Mouse (Mus musculus): ENCODE data around the gene Mfap2. TPM values are rescaled to one million over a fixed set of nuclear protein-coding genes. Genes with fewer than 3 reads are reported as not detected.
A peak's percentile ranks its signal among the peaks of the same experiment; 100 is the strongest.

Gene Mfap2
- polyA plus RNA-seq, 1 experiment from 2014 or later: 246 TPM

- H3K4me1 ChIP-seq (replicated peaks): peaks cover 13% of the 10 kb centered on the region
- H3K9ac ChIP-seq: no peak overlapping the region
- ATAC-seq (ENCODE audit: insufficient number of reproducible peaks, low FRiP score): no peak
- H3K36me3 ChIP-seq: peaks cover 64% of the 10 kb centered on the region
- no peaks in the 10 kb centered on the region for H3K27me3 ChIP-seq (replicated peaks)
- H3K27ac ChIP-seq (ENCODE audit: poor library complexity, severe bottlenecking): no peak overlapping the region
- no peak overlapping the region for H3K4me3 ChIP-seq
- no peak overlapping the region for H3K4me2 ChIP-seq
- 86% methylated on average over 18 of the region's 18 CpGs for WGBS
- H3K9me3 ChIP-seq (replicated peaks): no peaks in the 10 kb centered on the region
Observed at GRCm38 (mm10) chr4:141030541-141031206, 20.5 kb downstream of the Mfap2 start.

DNA sequence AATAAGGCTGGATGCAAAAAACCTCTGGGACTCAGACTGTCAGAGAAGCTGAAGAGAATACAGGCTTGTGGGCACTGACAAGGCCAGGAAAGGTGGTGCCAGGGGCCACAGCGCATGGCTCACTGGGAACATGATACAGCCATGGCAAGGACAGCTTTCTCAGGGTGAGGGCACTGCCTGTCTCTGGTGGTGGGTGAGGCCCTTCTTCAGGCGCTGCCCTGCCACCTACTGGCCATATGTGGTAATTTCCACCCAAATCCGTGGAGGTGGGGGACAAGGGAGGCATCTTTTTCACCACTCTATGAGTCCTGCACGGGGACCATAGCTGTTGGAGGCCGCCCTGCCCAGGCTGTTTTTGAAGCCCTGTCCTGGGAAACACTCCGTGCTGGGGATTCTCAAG lies 21.5 kb downstream of the Mfap2 start:
- Histone ChIP-seq H3K4me2 (no peak overlapping the region), H3K4me1 (replicated peaks) (peaks cover 11% of the 10 kb centered on the region; the same call in 1 of the 2 replicates), H3K4me3 (no peak overlapping the region), H3K36me3 (peaks cover 68% of the 10 kb centered on the region), H3K27ac (ENCODE audit: poor library complexity, severe bottlenecking) (no peak overlapping the region), H3K27me3 (replicated peaks) (no peaks in the 10 kb centered on the region), H3K9ac (no peak overlapping the region), H3K9me3 (replicated peaks) (no peaks in the 10 kb centered on the region)
- 13% methylated on average over 6 of the region's 6 CpGs for WGBS
- no peak for ATAC-seq (ENCODE audit: insufficient number of reproducible peaks, low FRiP score)

GRCm38 (mm10) chr4:141033606-141034549 lies 23.7 kb downstream of the Mfap2 start:
- Histone ChIP-seq H3K9ac (0 out of 2 replicates have a peak overlapping the region, but pooled peaks have one; percentile 2), H3K36me3 (peaks cover 77% of the 10 kb centered on the region), H3K27ac (ENCODE audit: poor library complexity, severe bottlenecking) (no peak overlapping the region), H3K4me3 (no peak overlapping the region), H3K4me2 (no peak overlapping the region), H3K4me1 (replicated peaks) (peaks cover 11% of the 10 kb centered on the region; the same call in 1 of the 2 replicates), H3K27me3 (replicated peaks) (no peaks in the 10 kb centered on the region), H3K9me3 (replicated peaks) (no peaks in the 10 kb centered on the region)
- 82% methylated on average over 27 of the region's 27 CpGs for WGBS
- ATAC-seq (ENCODE audit: insufficient number of reproducible peaks, low FRiP score): no peak

- whole genome bisulfite sequencing: 53% methylated on average over 12 of the region's 12 CpGs
- H3K9ac ChIP-seq: no peak overlapping the region
- ATAC-seq (ENCODE audit: insufficient number of reproducible peaks, low FRiP score): 0 out of 2 replicates have a peak, but pooled peaks have one; percentile 22
- no peak overlapping the region for H3K4me2 ChIP-seq
- peaks cover 58% of the 10 kb centered on the region for H3K36me3 ChIP-seq
- H3K27ac ChIP-seq (ENCODE audit: poor library complexity, severe bottlenecking): no peak overlapping the region
- H3K9me3 ChIP-seq (replicated peaks): no peaks in the 10 kb centered on the region
- H3K4me3 ChIP-seq: no peak overlapping the region
- H3K4me1 ChIP-seq (replicated peaks): peaks cover 4% of the 10 kb centered on the region; the same call in 1 of the 2 replicates
- H3K27me3 ChIP-seq (replicated peaks): no peaks in the 10 kb centered on the region
Observed at GRCm38 (mm10) chr4:141041117-141041516, 30.9 kb downstream of the Mfap2 start.

DNA sequence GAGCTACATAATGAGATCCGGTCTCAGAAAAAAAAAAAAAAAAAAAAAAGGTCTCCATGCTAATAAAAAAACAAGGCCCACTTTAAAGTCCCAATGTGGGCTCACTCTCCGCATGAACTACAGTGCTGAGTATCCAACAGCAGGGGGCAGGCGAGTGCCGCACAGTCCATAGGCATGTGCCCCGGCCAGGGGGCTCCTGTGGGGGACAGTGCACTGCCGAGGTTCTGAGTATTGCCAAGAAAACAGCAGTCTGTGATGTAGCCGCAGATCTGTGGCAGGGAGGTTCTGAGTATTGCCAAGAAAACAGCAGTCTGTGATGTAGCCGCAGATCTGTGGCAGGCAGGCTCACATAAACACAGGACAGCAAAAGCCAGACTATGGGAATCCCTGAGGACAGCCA lies 34.6 kb downstream of the Mfap2 start:
- H3K36me3 ChIP-seq: peaks cover 53% of the 10 kb centered on the region
- H3K4me1 ChIP-seq (replicated peaks): peaks cover 6% of the 10 kb centered on the region; the same call in 1 of the 2 replicates
- H3K27ac ChIP-seq (ENCODE audit: poor library complexity, severe bottlenecking): no peak overlapping the region
- H3K4me3 ChIP-seq: no peak overlapping the region
- no peak for ATAC-seq (ENCODE audit: insufficient number of reproducible peaks, low FRiP score)
- WGBS: 24% methylated on average over 8 of the region's 8 CpGs
- no peaks in the 10 kb centered on the region for H3K27me3 ChIP-seq (replicated peaks)
- H3K9me3 ChIP-seq (replicated peaks): no peaks in the 10 kb centered on the region
- H3K9ac ChIP-seq: no peak overlapping the region
- H3K4me2 ChIP-seq: no peak overlapping the region

DNA sequence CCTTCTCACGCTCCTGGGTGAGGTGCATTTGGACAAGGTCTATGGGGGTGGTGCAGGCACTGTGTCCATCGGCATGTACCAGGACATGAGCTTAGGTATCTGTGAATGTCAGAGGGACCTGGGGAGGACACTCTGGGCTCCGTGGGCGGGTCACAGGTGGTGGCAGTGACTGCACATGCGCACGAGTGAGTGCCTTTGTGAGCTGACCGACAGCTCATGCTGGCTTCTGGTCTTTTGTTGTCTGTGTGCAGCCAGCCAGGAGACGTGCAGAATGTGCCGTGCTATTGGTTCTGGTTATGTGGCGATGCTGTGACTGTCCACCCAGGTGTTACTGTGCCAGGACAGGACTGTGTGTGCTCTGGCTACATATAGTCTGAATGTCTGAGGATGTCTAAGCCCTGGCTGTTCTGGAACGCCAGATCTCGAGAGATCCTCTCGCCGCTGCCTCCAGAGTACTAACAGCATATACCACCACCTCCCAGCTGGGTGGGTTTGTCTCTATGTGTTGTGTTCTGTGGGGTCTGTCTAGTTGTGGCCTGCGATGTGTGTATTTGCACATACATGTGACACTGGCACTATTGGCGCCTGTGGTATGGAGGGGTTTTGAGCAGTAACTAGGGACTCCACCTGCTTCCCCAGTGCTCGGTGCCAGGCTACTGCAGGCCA lies 38.7 kb downstream of the Mfap2 start:
- Histone ChIP-seq H3K9me3 (replicated peaks) (no peaks in the 10 kb centered on the region), H3K27me3 (replicated peaks) (no peaks in the 10 kb centered on the region), H3K4me3 (no peak overlapping the region), H3K36me3 (peaks cover 35% of the 10 kb centered on the region), H3K4me2 (no peak overlapping the region), H3K27ac (ENCODE audit: poor library complexity, severe bottlenecking) (no peak overlapping the region), H3K4me1 (replicated peaks) (peaks cover 21% of the 10 kb centered on the region), H3K9ac (no peak overlapping the region)
- ATAC-seq (ENCODE audit: insufficient number of reproducible peaks, low FRiP score): no peak
- WGBS: 85% methylated on average over 17 of the region's 17 CpGs

DNA sequence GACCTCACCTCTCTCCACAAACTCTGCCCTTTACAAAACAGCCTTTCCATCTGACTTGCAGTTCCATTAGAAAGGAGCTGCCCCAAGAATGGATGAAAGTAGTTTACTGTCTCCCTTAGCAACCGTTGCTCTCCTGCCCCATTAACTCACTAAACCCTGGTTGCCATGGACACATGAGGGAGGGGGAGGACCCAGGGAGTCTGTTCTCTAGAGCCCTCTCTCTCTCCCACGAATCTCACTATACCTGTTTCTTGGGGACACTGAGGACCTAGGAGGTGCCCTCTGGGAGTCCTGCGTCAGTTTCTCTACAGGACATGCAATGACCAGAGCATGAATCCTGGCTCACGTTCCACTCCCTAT lies 39.2 kb downstream of the Mfap2 start:
- 62% methylated on average over 4 of the region's 4 CpGs for WGBS

GRCm38 (mm10) chr4:141052442-141052841 lies 42.2 kb downstream of the Mfap2 start:
- 83% methylated on average over 12 of the region's 12 CpGs for WGBS
- 0 out of 2 replicates have a peak overlapping the region, but pooled peaks have one; percentile 55 for H3K27ac ChIP-seq (ENCODE audit: poor library complexity, severe bottlenecking)
- H3K27me3 ChIP-seq (replicated peaks): no peaks in the 10 kb centered on the region
- 0 out of 2 replicates have a peak overlapping the region, but pooled peaks have one; percentile 61 for H3K9ac ChIP-seq
- no peaks in the 10 kb centered on the region for H3K9me3 ChIP-seq (replicated peaks)
- H3K4me2 ChIP-seq: no peak overlapping the region
- ATAC-seq (ENCODE audit: insufficient number of reproducible peaks, low FRiP score): no peak
- no peak overlapping the region for H3K4me3 ChIP-seq
- H3K4me1 ChIP-seq (replicated peaks): peaks cover 19% of the 10 kb centered on the region
- peaks cover 37% of the 10 kb centered on the region for H3K36me3 ChIP-seq

More for the DNA sequence above, 39.2 kb downstream of the Mfap2 start:
- H3K27me3 ChIP-seq (replicated peaks): no peaks in the 10 kb centered on the region
- H3K9me3 ChIP-seq (replicated peaks): no peaks in the 10 kb centered on the region
- no peak overlapping the region for H3K4me3 ChIP-seq
- H3K27ac ChIP-seq (ENCODE audit: poor library complexity, severe bottlenecking): no peak overlapping the region
- ATAC-seq (ENCODE audit: insufficient number of reproducible peaks, low FRiP score): no peak
- no peak overlapping the region for H3K9ac ChIP-seq
- peaks cover 25% of the 10 kb centered on the region for H3K4me1 ChIP-seq (replicated peaks)
- no peak overlapping the region for H3K4me2 ChIP-seq
- H3K36me3 ChIP-seq: peaks cover 36% of the 10 kb centered on the region

DNA sequence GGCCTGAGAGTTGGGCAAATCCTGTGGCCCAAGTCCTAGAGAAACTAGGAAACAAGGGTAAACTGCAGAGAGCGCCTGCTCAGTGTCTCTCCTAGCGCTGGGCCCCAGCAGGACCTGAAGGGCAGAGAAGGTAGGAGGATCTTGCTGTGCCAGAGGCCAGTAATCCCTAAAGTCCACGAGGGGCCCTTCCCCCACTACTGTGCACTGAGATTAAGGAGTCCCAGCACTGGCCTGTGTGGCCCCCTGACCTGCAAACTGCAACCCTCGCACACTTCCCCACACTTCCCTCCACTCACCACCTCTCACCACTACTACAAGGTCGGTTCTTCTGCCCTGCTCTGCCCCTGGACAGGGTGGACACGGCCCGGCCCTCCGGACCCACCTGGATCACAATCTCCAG lies 42.9 kb downstream of the Mfap2 start:
- Histone ChIP-seq H3K4me2 (peak overlapping the region; percentile 49), H3K36me3 (peaks cover 36% of the 10 kb centered on the region), H3K4me3 (no peak overlapping the region), H3K9ac (peak overlapping the region; percentile 61), H3K27me3 (replicated peaks) (no peaks in the 10 kb centered on the region), H3K9me3 (replicated peaks) (no peaks in the 10 kb centered on the region), H3K27ac (ENCODE audit: poor library complexity, severe bottlenecking) (peak overlapping the region; percentile 55), H3K4me1 (replicated peaks) (peaks cover 19% of the 10 kb centered on the region)
- peak; percentile 6; the same call in 1 of the 2 replicates for ATAC-seq (ENCODE audit: insufficient number of reproducible peaks, low FRiP score)
- 43% methylated on average over 8 of the region's 8 CpGs for WGBS

GRCm38 (mm10) chr4:141053568-141054161 lies 43.4 kb downstream of the Mfap2 start:
- peak overlapping the region; percentile 49 for H3K4me2 ChIP-seq
- peaks cover 19% of the 10 kb centered on the region for H3K4me1 ChIP-seq (replicated peaks)
- H3K9ac ChIP-seq: peak overlapping the region; percentile 61
- no peak overlapping the region for H3K4me3 ChIP-seq
- ATAC-seq (ENCODE audit: insufficient number of reproducible peaks, low FRiP score): peak; percentile 10; the same call in 1 of the 2 replicates
- peak overlapping the region; percentile 55 for H3K27ac ChIP-seq (ENCODE audit: poor library complexity, severe bottlenecking)
- no peaks in the 10 kb centered on the region for H3K9me3 ChIP-seq (replicated peaks)
- WGBS: 37% methylated on average over 17 of the region's 17 CpGs
- H3K27me3 ChIP-seq (replicated peaks): no peaks in the 10 kb centered on the region
- H3K36me3 ChIP-seq: peaks cover 36% of the 10 kb centered on the region
